ENCODE assay signal across 20 mouse cellular contexts in the genomic region with DNA sequence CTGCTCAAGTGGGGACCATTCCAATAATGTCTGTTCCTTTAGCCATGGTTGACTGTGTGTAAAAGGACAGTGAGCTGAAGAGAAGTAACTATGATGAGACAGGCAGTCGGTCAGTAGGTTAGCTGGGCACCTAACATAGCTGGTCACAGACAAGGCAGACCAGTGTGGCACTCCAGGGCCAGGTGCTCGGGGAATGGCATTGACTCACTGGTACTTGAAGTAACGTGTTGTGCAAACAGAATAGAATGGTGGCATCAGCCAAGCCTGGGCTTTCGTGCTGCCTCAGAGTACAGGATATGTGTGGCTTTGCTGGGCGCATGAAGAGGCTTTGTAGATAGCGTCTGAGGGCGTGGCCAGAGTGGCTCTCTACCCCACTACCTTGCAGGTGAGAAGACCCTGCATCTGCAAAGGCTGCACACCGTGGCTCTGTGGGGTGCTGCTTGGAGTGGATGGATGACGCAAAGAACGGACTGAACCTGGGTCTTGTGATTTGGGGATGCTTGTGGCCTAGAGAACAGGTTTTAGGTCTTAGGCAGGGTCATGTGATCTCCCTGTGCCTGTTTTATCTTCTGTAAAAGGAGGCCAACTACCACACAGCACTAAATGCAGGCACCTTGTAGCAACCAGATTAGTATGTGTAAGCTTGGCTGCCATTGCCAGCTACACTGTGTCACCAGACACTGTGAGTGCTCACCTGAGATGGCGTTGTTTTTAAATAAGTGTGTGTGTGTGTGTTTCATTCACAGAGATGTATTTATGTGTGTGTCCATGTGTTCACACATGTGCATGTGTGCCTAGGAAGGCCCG. TPM values are rescaled to one million over a fixed set of nuclear protein-coding genes. Genes with fewer than 3 reads are reported as not detected.
DNase-seq lines count a peak whose midpoint lies in the region; ATAC-seq and TF ChIP-seq lines count a peak whose summit lies in the region.
"Had no signal": no experiment of that assay in that cellular context is flagged by ENCODE, and none has a peak within 500 bp of the region (broad histone marks: within the 10 kb centered on the region; RNA-seq: fewer than 3 reads in every experiment).

No protein-coding gene starts in this region.

- 67% methylated on average over 12 of the region's 12 CpGs for WGBS in liver, embryonic 16.5 days (ENCODE audit: insufficient replicate concordance)

- TF ChIP-seq EP300 in MEL (IDR thresholded peaks at IDR 0.05; ENCODE audit: low read depth in 1 of 2, low read length in 2 of 2), result no peak

- peaks cover 0 to 19% of the 10 kb centered on the region in 2 experiments; a peak in 3 of 4 replicates for H3K36me3 ChIP-seq in MEL (ENCODE audit: control insufficient read depth in 1 of 2, insufficient read depth in 2 of 2, low read length in 2 of 2)
- H3K36me3 ChIP-seq in liver, embryonic 16.5 days (ENCODE audit: control insufficient read depth, insufficient read depth), result peaks cover 23% of the 10 kb centered on the region

- intact Hi-C loops in heart, postnatal 25 days (cut with DNase I), result no loop called here

- H3K79me2 ChIP-seq in MEL (ENCODE audit: control insufficient read depth, insufficient read depth, low read length, poor library complexity), result no peaks in the 10 kb centered on the region

- H3K27ac ChIP-seq in MEL (ENCODE audit: control insufficient read depth, low read depth, low read length), result no peak overlapping the region
- no peak overlapping the region for H3K27ac ChIP-seq in liver, embryonic 16.5 days (ENCODE audit: low read length)
- H3K27ac ChIP-seq: embryonic facial prominence, embryonic 13.5 days; heart, adult 2 months; heart, embryonic 15.5 days; hindbrain, embryonic 10.5 days; limb, embryonic 15.5 days had no signal

- H3K9me3 ChIP-seq in MEL (replicated peaks; ENCODE audit: insufficient read depth, low read length), result no peaks in the 10 kb centered on the region
- H3K9me3 ChIP-seq in liver, embryonic 16.5 days (replicated peaks; ENCODE audit: control insufficient read depth, low read length), result no peaks in the 10 kb centered on the region
- H3K9me3 ChIP-seq: embryonic facial prominence, embryonic 13.5 days; G1E; heart, embryonic 15.5 days; hindbrain, embryonic 10.5 days; limb, embryonic 15.5 days; megakaryocyte, embryonic 14.5 days had no signal

- H3K4me1 ChIP-seq in MEL (ENCODE audit: control insufficient read depth in 1 of 2, insufficient read depth in 2 of 2, low read length in 2 of 2), result no peaks in the 10 kb centered on the region
- H3K4me1 ChIP-seq in liver, embryonic 16.5 days (ENCODE audit: control insufficient read depth, low read depth, low read length), result no peaks in the 10 kb centered on the region
- H3K4me1 ChIP-seq: heart, embryonic 15.5 days; hindbrain, embryonic 10.5 days; limb, embryonic 15.5 days had no signal

- no peak for DNase-seq in MEL (ENCODE audit: low read depth, low spot score)
- DNase-seq in thymus, postnatal 14 days, result peak; percentile 56
- DNase-seq in kidney, postnatal 36 days, result no peak
- DNase-seq in frontal cortex, adult 2 months (ENCODE audit: extremely low spot score in 1 of 2, low spot score in 1 of 2), result no peak
- no peak for DNase-seq in heart, postnatal 25 days (ENCODE audit: low spot score)
- DNase-seq: adrenal gland, adult 8-10 months; cerebellum, adult 11 months; gastrocnemius, postnatal 10 days; heart, adult 2 months; kidney, adult 2 months; kidney, postnatal 14 days; right cerebral cortex, adult 18-20 months had no signal

- no peak for TF ChIP-seq CTCF in MEL (IDR thresholded peaks at IDR 0.05 in 2 of 3, conservative IDR thresholded peaks at IDR 0.05 in 1 of 3; ENCODE audit: control insufficient read depth in 1 of 3, insufficient read depth in 1 of 3, low read depth in 2 of 3, low read length in 3 of 3, poor library complexity in 1 of 3, severe bottlenecking in 1 of 3)

- ATAC-seq in liver, embryonic 16.5 days (ENCODE audit: low read depth), result peak; percentile 11
- 0 out of 2 replicates have a peak, but pooled peaks have one; percentile 15 for ATAC-seq in megakaryocyte, adult 5-6 weeks (ENCODE audit: poor library complexity, severe bottlenecking)

- H3K27me3 ChIP-seq in MEL (ENCODE audit: control insufficient read depth in 1 of 2, insufficient read depth in 2 of 2, low read length in 2 of 2), result no peaks in the 10 kb centered on the region
- no peaks in the 10 kb centered on the region for H3K27me3 ChIP-seq in liver, embryonic 16.5 days (ENCODE audit: control insufficient read depth, insufficient read depth, low read depth, low read length)
- H3K27me3 ChIP-seq: embryonic facial prominence, embryonic 13.5 days; heart, embryonic 15.5 days; limb, embryonic 15.5 days; megakaryocyte, embryonic 14.5 days had no signal

- H3K4me2 ChIP-seq in liver, embryonic 16.5 days (ENCODE audit: low read depth, low read length), result no peak overlapping the region
- H3K4me2 ChIP-seq: embryonic facial prominence, embryonic 13.5 days; heart, embryonic 15.5 days; limb, embryonic 15.5 days had no signal

- H3K9ac ChIP-seq in MEL (ENCODE audit: control insufficient read depth, low read depth, low read length, poor library complexity, severe bottlenecking), result no peak overlapping the region
- H3K9ac ChIP-seq in liver, embryonic 16.5 days (ENCODE audit: low read depth, low read length), result no peak overlapping the region
- H3K9ac ChIP-seq: embryonic facial prominence, embryonic 13.5 days; heart, embryonic 15.5 days; limb, embryonic 15.5 days had no signal

- no peak for TF ChIP-seq POLR2A in MEL (IDR thresholded peaks at IDR 0.05; ENCODE audit: control insufficient read depth in 1 of 2, insufficient read depth in 1 of 2, low read depth in 1 of 2, low read length in 2 of 2, poor library complexity in 1 of 2)

- no peak for TF ChIP-seq RAD21 in MEL (IDR thresholded peaks at IDR 0.05; ENCODE audit: low read depth, low read length)

- H3K4me3 ChIP-seq in MEL (ENCODE audit: control insufficient read depth in 1 of 2, insufficient read depth in 1 of 2, low read depth in 2 of 2, low read length in 2 of 2), result no peak overlapping the region
- H3K4me3 ChIP-seq in liver, embryonic 16.5 days (ENCODE audit: low read depth, low read length), result no peak overlapping the region
- H3K4me3 ChIP-seq: embryonic facial prominence, embryonic 13.5 days; heart, adult 2 months; heart, embryonic 15.5 days; hindbrain, embryonic 10.5 days; limb, embryonic 15.5 days; megakaryocyte, embryonic 14.5 days had no signal

TF ChIP-seq in MEL, 35 proteins besides CTCF, POLR2A, EP300 and RAD21:
- TF ChIP-seq USF1 (IDR thresholded peaks at IDR 0.05; ENCODE audit: low read depth, low read length) (peak; percentile 36; the same call in 1 of the 2 replicates), POLR2AphosphoS2 (IDR thresholded peaks at IDR 0.05; ENCODE audit: low read length) (no peak)

RNA-seq across cellular contexts. Expression of a gene that starts 26.5 kb away (rescaled TPM):
- total RNA-seq in MEL (2012; rRNA removed), result 21.8 and 22.8 TPM in 2 replicates
- 100 to 1,000 TPM in 1 of 2 experiments, 10 to 100 TPM in 1; 88.5 to 111 TPM for polyA plus RNA-seq in MEL (2012; ENCODE audit: insufficient read depth in 1 of 2, insufficient read length in 2 of 2, low read depth in 1 of 2, low replicate concordance in 2 of 2, missing spikeins in 1 of 2)
- 31.6 and 36.1 TPM in 2 replicates for polyA plus RNA-seq in liver, embryonic 16.5 days (2015; fragmentation: Nextera tagmentation; extraction: Ambion mirVana)
- total RNA-seq in megakaryocyte, adult 5-6 weeks (2015), result 43.2 and 46.7 TPM in 2 replicates
- 12.6 and 18.2 TPM in 2 replicates for total RNA-seq in megakaryocyte, adult 5-6 weeks (2017)
- polyA plus RNA-seq in frontal cortex, adult 2 months (2012; rRNA removed), result 68.4 and 74.6 TPM in 2 replicates
- 10 to 100 TPM; 38.1 to 38.4 TPM for total RNA-seq in heart, postnatal 25 days (2021)
